Mouse (Mus musculus): ENCODE results near the gene Ybx2. TPM values are rescaled to one million over a fixed set of nuclear protein-coding genes. Genes with fewer than 3 reads are reported as not detected.

Gene Ybx2
- polyA plus RNA-seq, 1 experiment from 2014 or later, result 5.1 TPM

Small RNAs within 50 kb of the gene (microRNA-seq; reads per million reads assigned to microRNA genes)
- gene Gm44349, result not detected

Other genes starting within 250 kb of the Ybx2 start
- gene Tnfsf12, start 239.9 kb upstream of the Ybx2 start, polyA plus RNA-seq (2014; fragmentation: Nextera tagmentation; extraction: Ambion mirVana), result 2.0 and 2.8 TPM in 2 replicates
- 0.78 and 1.6 TPM in 2 replicates for gene Tnfsfm13, start 239.7 kb upstream of the Ybx2 start, polyA plus RNA-seq (2014; fragmentation: Nextera tagmentation; extraction: Ambion mirVana)
- 52.4 and 54.1 TPM in 2 replicates for gene Polr2a, start 177.2 kb upstream of the Ybx2 start, polyA plus RNA-seq (2014; fragmentation: Nextera tagmentation; extraction: Ambion mirVana)
- gene Slc35g3, start 173.8 kb upstream of the Ybx2 start, polyA plus RNA-seq (2014; fragmentation: Nextera tagmentation; extraction: Ambion mirVana), result not detected in 2 replicates
- 0.90 and 0.91 TPM in 2 replicates for gene Zbtb4, start 169.9 kb upstream of the Ybx2 start, polyA plus RNA-seq (2014; fragmentation: Nextera tagmentation; extraction: Ambion mirVana)
- gene Chrnb1, start 139.9 kb upstream of the Ybx2 start, polyA plus RNA-seq (2014; fragmentation: Nextera tagmentation; extraction: Ambion mirVana), result 0.67 and 0.79 TPM in 2 replicates
- gene Fgf11, start 133.9 kb upstream of the Ybx2 start, polyA plus RNA-seq (2014; fragmentation: Nextera tagmentation; extraction: Ambion mirVana), result 1.3 and 1.5 TPM in 2 replicates
- gene Tmem102, start 130.2 kb upstream of the Ybx2 start, polyA plus RNA-seq (2014; fragmentation: Nextera tagmentation; extraction: Ambion mirVana), result 0.20 and 0.23 TPM in 2 replicates
- not detected in 2 replicates for gene Gm39566, start 120.5 kb upstream of the Ybx2 start, polyA plus RNA-seq (2014; fragmentation: Nextera tagmentation; extraction: Ambion mirVana)
- not detected in 2 replicates for gene Spem2, start 117.3 kb upstream of the Ybx2 start, polyA plus RNA-seq (2014; fragmentation: Nextera tagmentation; extraction: Ambion mirVana)
- 0.12 TPM in 1 of 2 replicates, not detected in the other for gene Spem1, start 113.6 kb upstream of the Ybx2 start, polyA plus RNA-seq (2014; fragmentation: Nextera tagmentation; extraction: Ambion mirVana)
- gene Nlgn2, start 98.0 kb upstream of the Ybx2 start, polyA plus RNA-seq (2014; fragmentation: Nextera tagmentation; extraction: Ambion mirVana), result 9.9 and 10.3 TPM in 2 replicates
- gene Tmem256, start 97.3 kb upstream of the Ybx2 start, polyA plus RNA-seq (2014; fragmentation: Nextera tagmentation; extraction: Ambion mirVana), result 285 and 287 TPM in 2 replicates
- gene Plscr3, start 89.4 kb upstream of the Ybx2 start, polyA plus RNA-seq (2014; fragmentation: Nextera tagmentation; extraction: Ambion mirVana), result 61.7 and 65.3 TPM in 2 replicates
- gene Tnk1, start 77.1 kb upstream of the Ybx2 start, polyA plus RNA-seq (2014; fragmentation: Nextera tagmentation; extraction: Ambion mirVana), result 0.44 and 0.48 TPM in 2 replicates
- not detected in 2 replicates for gene Tmem95, start 57.8 kb upstream of the Ybx2 start, polyA plus RNA-seq (2014; fragmentation: Nextera tagmentation; extraction: Ambion mirVana)
- gene Kctd11, start 54.4 kb upstream of the Ybx2 start, polyA plus RNA-seq (2014; fragmentation: Nextera tagmentation; extraction: Ambion mirVana), result 3.1 and 3.9 TPM in 2 replicates
- 0.36 and 0.59 TPM in 2 replicates for gene Acap1, start 40.3 kb upstream of the Ybx2 start, polyA plus RNA-seq (2014; fragmentation: Nextera tagmentation; extraction: Ambion mirVana)
- 15.3 and 17.8 TPM in 2 replicates for gene 2810408A11Rik, start 34.8 kb upstream of the Ybx2 start, polyA plus RNA-seq (2014; fragmentation: Nextera tagmentation; extraction: Ambion mirVana)
- gene Neurl4, start 34.7 kb upstream of the Ybx2 start, polyA plus RNA-seq (2014; fragmentation: Nextera tagmentation; extraction: Ambion mirVana), result 15.6 and 16.3 TPM in 2 replicates
- gene Gps2, start 21.9 kb upstream of the Ybx2 start, polyA plus RNA-seq (2014; fragmentation: Nextera tagmentation; extraction: Ambion mirVana), result 92.2 and 95.8 TPM in 2 replicates
- gene Eif5a, start 13.8 kb upstream of the Ybx2 start, polyA plus RNA-seq (2014; fragmentation: Nextera tagmentation; extraction: Ambion mirVana), result 1,778 and 1,800 TPM in 2 replicates
- 6.3 and 7.8 TPM in 2 replicates for gene Slc2a4, start 12.4 kb downstream of the Ybx2 start, polyA plus RNA-seq (2014; fragmentation: Nextera tagmentation; extraction: Ambion mirVana)
- gene Cldn7, start 29.0 kb downstream of the Ybx2 start, polyA plus RNA-seq (2014; fragmentation: Nextera tagmentation; extraction: Ambion mirVana), result 2.3 and 2.7 TPM in 2 replicates
- 20.7 and 22.6 TPM in 2 replicates for gene Ctdnep1, start 45.4 kb downstream of the Ybx2 start, polyA plus RNA-seq (2014; fragmentation: Nextera tagmentation; extraction: Ambion mirVana)
- 150 and 151 TPM in 2 replicates for gene Elp5, start 46.7 kb downstream of the Ybx2 start, polyA plus RNA-seq (2014; fragmentation: Nextera tagmentation; extraction: Ambion mirVana)
- gene Gabarap, start 55.3 kb downstream of the Ybx2 start, polyA plus RNA-seq (2014; fragmentation: Nextera tagmentation; extraction: Ambion mirVana), result 566 and 590 TPM in 2 replicates
- 51.5 and 53.4 TPM in 2 replicates for gene Phf23, start 60.0 kb downstream of the Ybx2 start, polyA plus RNA-seq (2014; fragmentation: Nextera tagmentation; extraction: Ambion mirVana)
- gene Dvl2, start 64.8 kb downstream of the Ybx2 start, polyA plus RNA-seq (2014; fragmentation: Nextera tagmentation; extraction: Ambion mirVana), result 29.0 and 30.0 TPM in 2 replicates
- gene Acadvl, start 79.6 kb downstream of the Ybx2 start, polyA plus RNA-seq (2014; fragmentation: Nextera tagmentation; extraction: Ambion mirVana), result 46.5 and 47.8 TPM in 2 replicates
- gene Dlg4, start 81.1 kb downstream of the Ybx2 start, polyA plus RNA-seq (2014; fragmentation: Nextera tagmentation; extraction: Ambion mirVana), result 11.2 and 15.2 TPM in 2 replicates
- 0.23 and 0.51 TPM in 2 replicates for gene Asgr1, start 118.3 kb downstream of the Ybx2 start, polyA plus RNA-seq (2014; fragmentation: Nextera tagmentation; extraction: Ambion mirVana)
- gene Asgr2, start 156.8 kb downstream of the Ybx2 start, polyA plus RNA-seq (2014; fragmentation: Nextera tagmentation; extraction: Ambion mirVana), result not detected in 2 replicates
- 0.11 and 0.22 TPM in 2 replicates for gene Mgl2, start 194.5 kb downstream of the Ybx2 start, polyA plus RNA-seq (2014; fragmentation: Nextera tagmentation; extraction: Ambion mirVana)
- 0.66 and 0.89 TPM in 2 replicates for gene Clec10a, start 220.4 kb downstream of the Ybx2 start, polyA plus RNA-seq (2014; fragmentation: Nextera tagmentation; extraction: Ambion mirVana)

Measured in midbrain, embryonic 11.5 days (tissue).